Comparison of ENCODE assay signal across 10 mouse cellular contexts in genomic region chr5:52865825-52866224, GRCm38 (mm10). TPM values are rescaled to one million over a fixed set of nuclear protein-coding genes. Genes with fewer than 3 reads are reported as not detected.
A peak's percentile ranks its signal among the peaks of the same experiment; 100 is the strongest.
DNase-seq lines count a peak whose midpoint lies in the region; ATAC-seq and TF ChIP-seq lines count a peak whose summit lies in the region.
"Had no signal": no experiment of that assay in that cellular context is flagged by ENCODE, and none has a peak within 500 bp of the region (broad histone marks: within the 10 kb centered on the region; RNA-seq: fewer than 3 reads in every experiment).

No protein-coding gene starts in this region.

- TF ChIP-seq RAD21 in MEL (IDR thresholded peaks at IDR 0.05; ENCODE audit: low read depth, low read length), result no peak

- no peak for TF ChIP-seq POLR2A in MEL (IDR thresholded peaks at IDR 0.05; ENCODE audit: control insufficient read depth in 1 of 2, insufficient read depth in 1 of 2, low read depth in 1 of 2, low read length in 2 of 2, poor library complexity in 1 of 2)
- no peak for TF ChIP-seq POLR2A in embryonic fibroblast, embryonic 13.5 days (IDR thresholded peaks at IDR 0.05; ENCODE audit: low read depth, low read length)
- TF ChIP-seq POLR2A in kidney, adult 2 months (IDR thresholded peaks at IDR 0.05; ENCODE audit: low read depth, low read length), result no peak
- TF ChIP-seq POLR2A in olfactory bulb, adult 2 months (IDR thresholded peaks at IDR 0.05; ENCODE audit: insufficient read depth, low read depth, low read length), result no peak

- H3K27me3 ChIP-seq in embryonic facial prominence, embryonic 14.5 days (replicated peaks; ENCODE audit: control insufficient read depth, insufficient read depth, low read length), result no peaks in the 10 kb centered on the region
- no peaks in the 10 kb centered on the region for H3K27me3 ChIP-seq in embryonic facial prominence, embryonic 10.5 days (replicated peaks; ENCODE audit: low read depth, poor library complexity, severe bottlenecking)
- no peaks in the 10 kb centered on the region for H3K27me3 ChIP-seq in MEL (ENCODE audit: control insufficient read depth in 1 of 2, insufficient read depth in 2 of 2, low read length in 2 of 2)
- no peaks in the 10 kb centered on the region for H3K27me3 ChIP-seq in kidney, adult 2 months (replicated peaks; ENCODE audit: control insufficient read depth, insufficient read depth, low read length)
- no peaks in the 10 kb centered on the region for H3K27me3 ChIP-seq in forebrain, embryonic 16.5 days (replicated peaks; ENCODE audit: control insufficient read depth, insufficient read depth, low read length)
- H3K27me3 ChIP-seq: embryonic facial prominence, embryonic 13.5 days; liver, embryonic 15.5 days had no signal

- DNase-seq in embryonic facial prominence, embryonic 14.5 days (ENCODE audit: low spot score), result peak; percentile 51
- no peak for DNase-seq in embryonic facial prominence, embryonic 10.5 days (ENCODE audit: low spot score)
- DNase-seq in MEL (ENCODE audit: low read depth, low spot score), result peak; percentile 35
- peak; percentile 83 for DNase-seq in kidney, adult 2 months
- DNase-seq in frontal cortex, postnatal 10 days (ENCODE audit: low spot score in 2 of 2), result no peak

- no peak overlapping the region for H3K9ac ChIP-seq in embryonic facial prominence, embryonic 14.5 days (ENCODE audit: low read depth, low read length)
- no peak overlapping the region for H3K9ac ChIP-seq in MEL (ENCODE audit: control insufficient read depth, low read depth, low read length, poor library complexity, severe bottlenecking)
- no peak overlapping the region for H3K9ac ChIP-seq in forebrain, embryonic 16.5 days (replicated peaks; ENCODE audit: low read depth, low read length)
- H3K9ac ChIP-seq: embryonic facial prominence, embryonic 13.5 days; liver, embryonic 15.5 days had no signal

- no peak overlapping the region for H3K4me3 ChIP-seq in embryonic facial prominence, embryonic 14.5 days (ENCODE audit: low read depth, low read length)
- H3K4me3 ChIP-seq in embryonic facial prominence, embryonic 10.5 days, result no peak overlapping the region
- no peak overlapping the region for H3K4me3 ChIP-seq in MEL (ENCODE audit: control insufficient read depth in 1 of 2, insufficient read depth in 1 of 2, low read depth in 2 of 2, low read length in 2 of 2)
- H3K4me3 ChIP-seq in embryonic fibroblast, embryonic 13.5 days (ENCODE audit: insufficient read depth, low read length), result no peak overlapping the region
- no peak overlapping the region for H3K4me3 ChIP-seq in kidney, adult 2 months (ENCODE audit: insufficient read depth, low read depth, low read length)
- H3K4me3 ChIP-seq in olfactory bulb, adult 2 months (ENCODE audit: insufficient read depth, low read depth, low read length), result no peak overlapping the region
- no peak overlapping the region for H3K4me3 ChIP-seq in forebrain, embryonic 16.5 days (replicated peaks; ENCODE audit: low read length)
- H3K4me3 ChIP-seq: embryonic facial prominence, embryonic 13.5 days; liver, embryonic 15.5 days had no signal

- H3K9me3 ChIP-seq in embryonic facial prominence, embryonic 14.5 days (ENCODE audit: control insufficient read depth, low read length), result no peaks in the 10 kb centered on the region
- H3K9me3 ChIP-seq in embryonic facial prominence, embryonic 10.5 days, result no peaks in the 10 kb centered on the region
- no peaks in the 10 kb centered on the region for H3K9me3 ChIP-seq in MEL (replicated peaks; ENCODE audit: insufficient read depth, low read length)
- no peaks in the 10 kb centered on the region for H3K9me3 ChIP-seq in forebrain, embryonic 16.5 days (ENCODE audit: control insufficient read depth, low read length)
- H3K9me3 ChIP-seq: embryonic facial prominence, embryonic 13.5 days; liver, embryonic 15.5 days had no signal

- no peaks in the 10 kb centered on the region for H3K79me2 ChIP-seq in MEL (ENCODE audit: control insufficient read depth, insufficient read depth, low read length, poor library complexity)

- H3K4me1 ChIP-seq in embryonic facial prominence, embryonic 14.5 days (ENCODE audit: control insufficient read depth, insufficient read depth, low read length), result no peaks in the 10 kb centered on the region
- no peaks in the 10 kb centered on the region for H3K4me1 ChIP-seq in embryonic facial prominence, embryonic 10.5 days
- no peaks in the 10 kb centered on the region for H3K4me1 ChIP-seq in MEL (ENCODE audit: control insufficient read depth in 1 of 2, insufficient read depth in 2 of 2, low read length in 2 of 2)
- peaks cover 3% of the 10 kb centered on the region for H3K4me1 ChIP-seq in embryonic fibroblast, embryonic 13.5 days (ENCODE audit: control insufficient read depth, insufficient read depth, low read length)
- no peaks in the 10 kb centered on the region for H3K4me1 ChIP-seq in kidney, adult 2 months (ENCODE audit: control insufficient read depth, insufficient read depth, low read length)
- peaks cover 5% of the 10 kb centered on the region for H3K4me1 ChIP-seq in olfactory bulb, adult 2 months (ENCODE audit: control insufficient read depth, insufficient read depth, low read length)
- H3K4me1 ChIP-seq in forebrain, embryonic 16.5 days (replicated peaks; ENCODE audit: control insufficient read depth, insufficient read depth, low read length), result no peaks in the 10 kb centered on the region
- H3K4me1 ChIP-seq: embryonic facial prominence, embryonic 13.5 days; liver, embryonic 15.5 days had no signal

- no peak for TF ChIP-seq EP300 in MEL (IDR thresholded peaks at IDR 0.05; ENCODE audit: low read depth in 1 of 2, low read length in 2 of 2)

- peak; percentile 41; the same call in 1 of the 2 replicates for ATAC-seq in embryonic facial prominence, embryonic 14.5 days (ENCODE audit: low read depth)
- ATAC-seq in forebrain, embryonic 16.5 days, result no peak

- H3K27ac ChIP-seq in embryonic facial prominence, embryonic 14.5 days (replicated peaks; ENCODE audit: low read depth, low read length), result no peak overlapping the region
- H3K27ac ChIP-seq in embryonic facial prominence, embryonic 10.5 days (replicated peaks), result no peak overlapping the region
- H3K27ac ChIP-seq in MEL (ENCODE audit: control insufficient read depth, low read depth, low read length), result no peak overlapping the region
- H3K27ac ChIP-seq in embryonic fibroblast, embryonic 13.5 days (ENCODE audit: insufficient read depth, low read length), result peak overlapping the region; percentile 42; the same call in 1 of the 2 replicates
- no peak overlapping the region for H3K27ac ChIP-seq in kidney, adult 2 months (ENCODE audit: insufficient read depth, low read depth, low read length)
- 0 out of 2 replicates have a peak overlapping the region, but pooled peaks have one; percentile 26 for H3K27ac ChIP-seq in olfactory bulb, adult 2 months (ENCODE audit: insufficient read depth, low read depth, low read length)
- no peak overlapping the region for H3K27ac ChIP-seq in forebrain, embryonic 16.5 days (ENCODE audit: low read length)
- H3K27ac ChIP-seq: embryonic facial prominence, embryonic 13.5 days; liver, embryonic 15.5 days had no signal

- no peak for TF ChIP-seq CTCF in MEL (IDR thresholded peaks at IDR 0.05 in 2 of 3, conservative IDR thresholded peaks at IDR 0.05 in 1 of 3; ENCODE audit: control insufficient read depth in 1 of 3, insufficient read depth in 1 of 3, low read depth in 2 of 3, low read length in 3 of 3, poor library complexity in 1 of 3, severe bottlenecking in 1 of 3)
- no peak for TF ChIP-seq CTCF in embryonic fibroblast, embryonic 13.5 days (IDR thresholded peaks at IDR 0.05; ENCODE audit: borderline replicate concordance, insufficient read depth, low read length)
- TF ChIP-seq CTCF in kidney, adult 2 months (conservative IDR thresholded peaks at IDR 0.05; ENCODE audit: insufficient read depth, insufficient read length, low read depth, low read length), result no peak
- TF ChIP-seq CTCF in olfactory bulb, adult 2 months (IDR thresholded peaks at IDR 0.05; ENCODE audit: insufficient read depth, low read depth, low read length), result no peak

- 77% methylated on average over 9 of the region's 9 CpGs for WGBS in embryonic facial prominence, embryonic 14.5 days
- 94% methylated on average over 9 of the region's 9 CpGs for WGBS in embryonic facial prominence, embryonic 10.5 days
- 36% methylated on average over 9 of the region's 9 CpGs for WGBS in kidney, adult 2 months
- WGBS in olfactory bulb, adult 2 months, result 52% methylated on average over 9 of the region's 9 CpGs
- 66% methylated on average over 9 of the region's 9 CpGs for WGBS in forebrain, embryonic 16.5 days

- H3K36me3 ChIP-seq in embryonic facial prominence, embryonic 14.5 days (ENCODE audit: control insufficient read depth, insufficient read depth, low read length), result peaks cover 78% of the 10 kb centered on the region
- H3K36me3 ChIP-seq in embryonic facial prominence, embryonic 10.5 days (replicated peaks), result peaks cover 82% of the 10 kb centered on the region
- peaks cover 0 to 16% of the 10 kb centered on the region in 2 experiments; a peak in 2 of 4 replicates for H3K36me3 ChIP-seq in MEL (ENCODE audit: control insufficient read depth in 1 of 2, insufficient read depth in 2 of 2, low read length in 2 of 2)
- peaks cover 7% of the 10 kb centered on the region for H3K36me3 ChIP-seq in kidney, adult 2 months (ENCODE audit: control insufficient read depth, insufficient read depth, low read length)
- peaks cover 50% of the 10 kb centered on the region for H3K36me3 ChIP-seq in forebrain, embryonic 16.5 days (ENCODE audit: control insufficient read depth, insufficient read depth)

- no peak overlapping the region for H3K4me2 ChIP-seq in embryonic facial prominence, embryonic 14.5 days (ENCODE audit: low read depth, low read length)
- no peak overlapping the region for H3K4me2 ChIP-seq in forebrain, embryonic 16.5 days (ENCODE audit: low read length)
- H3K4me2 ChIP-seq: embryonic facial prominence, embryonic 13.5 days; liver, embryonic 15.5 days had no signal

TF ChIP-seq in MEL, 35 proteins besides CTCF, POLR2A, EP300 and RAD21:
- no peak for TF ChIP-seq SIN3A (IDR thresholded peaks at IDR 0.05; ENCODE audit: low read length)
- no peak for TF ChIP-seq SMC3 (IDR thresholded peaks at IDR 0.05; ENCODE audit: low read depth, low read length)
- TF ChIP-seq USF2 (IDR thresholded peaks at IDR 0.05; ENCODE audit: borderline replicate concordance in 1 of 2, insufficient read depth in 1 of 2, low read depth in 1 of 2, low read length in 2 of 2), result no peak

RNA-seq across cellular contexts. Expression of gene Anapc4, which starts 32.0 kb away (rescaled TPM):
- 103 and 118 TPM in 2 replicates for polyA plus RNA-seq in embryonic facial prominence, embryonic 14.5 days (2014; fragmentation: Nextera tagmentation; extraction: Ambion mirVana)
- 124 and 125 TPM in 2 replicates for polyA plus RNA-seq in embryonic facial prominence, embryonic 10.5 days (2016; fragmentation: Nextera tagmentation; extraction: Ambion mirVana)
- total RNA-seq in MEL (2012; rRNA removed), result 56.6 and 57.2 TPM in 2 replicates
- polyA plus RNA-seq in MEL (2012; ENCODE audit: insufficient read depth in 1 of 2, insufficient read length in 2 of 2, low read depth in 1 of 2, low replicate concordance in 2 of 2, missing spikeins in 1 of 2), result 100 to 1,000 TPM in 1 of 2 experiments, 10 to 100 TPM in 1; 56.4 to 159 TPM
- 144 and 146 TPM in 2 replicates for polyA plus RNA-seq in embryonic fibroblast, embryonic 13.5 days (2011; ENCODE audit: insufficient read length, low read depth, missing spikeins)
- 16.6 and 24.5 TPM in 2 replicates for polyA plus RNA-seq in kidney, adult 2 months (2012; rRNA removed)
- not detected in 2 replicates for polyA plus RNA-seq in olfactory bulb, adult 2 months (2012; ENCODE audit: insufficient read depth, insufficient read length, low replicate concordance, missing spikeins)
- polyA plus RNA-seq in forebrain, embryonic 16.5 days (2015; fragmentation: Nextera tagmentation; extraction: Ambion mirVana), result 114 and 118 TPM in 2 replicates

Comparison
In these comparisons a context has a peak if more than half of its experiments do, and no peak if none do; other contexts are left out.
1. DNase-seq: peak in embryonic facial prominence, embryonic 14.5 days (single experiment), MEL (single experiment) and kidney, adult 2 months (single experiment); none in embryonic facial prominence, embryonic 10.5 days (single experiment) and frontal cortex, postnatal 10 days (0 of 2).
2. H3K27ac ChIP-seq: peak in embryonic fibroblast, embryonic 13.5 days (single experiment) and olfactory bulb, adult 2 months (single experiment); none in embryonic facial prominence, embryonic 14.5 days (single experiment), embryonic facial prominence, embryonic 10.5 days (single experiment), MEL (single experiment), kidney, adult 2 months (single experiment) and forebrain, embryonic 16.5 days (single experiment).